In genomic region chr17:10321092-10321491, GRCm38 (mm10) we compare ENCODE assay signal across 8 mouse cellular contexts. TPM values are rescaled to one million over a fixed set of nuclear protein-coding genes. Genes with fewer than 3 reads are reported as not detected.
DNase-seq lines count a peak whose midpoint lies in the region; ATAC-seq lines count a peak whose summit lies in the region.
"Had no signal": no experiment of that assay in that cellular context is flagged by ENCODE, and none has a peak within 500 bp of the region (broad histone marks: within the 10 kb centered on the region; RNA-seq: fewer than 3 reads in every experiment).

No protein-coding gene starts in this region.

- peaks cover 14% of the 10 kb centered on the region for H3K4me1 ChIP-seq in embryonic facial prominence, embryonic 13.5 days
- H3K4me1 ChIP-seq in hindbrain, embryonic 10.5 days (replicated peaks) = peaks cover 18% of the 10 kb centered on the region
- H3K4me1 ChIP-seq in midbrain, embryonic 13.5 days (replicated peaks) = peaks cover 28% of the 10 kb centered on the region

- no peaks in the 10 kb centered on the region for H3K9me3 ChIP-seq in embryonic facial prominence, embryonic 13.5 days
- H3K9me3 ChIP-seq in hindbrain, embryonic 10.5 days = 0 out of 2 replicates have a peak, but pooled peaks cover 5% of the 10 kb centered on the region
- 0 out of 2 replicates have a peak, but pooled peaks cover 7% of the 10 kb centered on the region for H3K9me3 ChIP-seq in midbrain, embryonic 13.5 days

- H3K4me3 ChIP-seq in embryonic facial prominence, embryonic 13.5 days = no peak overlapping the region
- H3K4me3 ChIP-seq in hindbrain, embryonic 10.5 days = peak overlapping the region; percentile 93
- H3K4me3 ChIP-seq in midbrain, embryonic 13.5 days (replicated peaks) = peak overlapping the region; percentile 25

- H3K9ac ChIP-seq in embryonic facial prominence, embryonic 13.5 days = no peak overlapping the region
- H3K9ac ChIP-seq in midbrain, embryonic 13.5 days (replicated peaks) = 0 out of 2 replicates have a peak overlapping the region, but pooled peaks have one; percentile 45

- ATAC-seq in embryonic facial prominence, embryonic 13.5 days (ENCODE audit: insufficient number of reproducible peaks, insufficient read depth, low FRiP score, low TSS enrichment, low read depth) = no peak
- no peak for ATAC-seq in midbrain, embryonic 13.5 days

- no peak overlapping the region for H3K27ac ChIP-seq in embryonic facial prominence, embryonic 13.5 days
- H3K27ac ChIP-seq in hindbrain, embryonic 10.5 days = peak overlapping the region; percentile 100
- H3K27ac ChIP-seq in midbrain, embryonic 13.5 days = peak overlapping the region; percentile 1; the same call in 1 of the 2 replicates

- WGBS in embryonic facial prominence, embryonic 13.5 days = 29% methylated on average over 1 of the region's 1 CpGs
- 21% methylated on average over 1 of the region's 1 CpGs for WGBS in hindbrain, embryonic 10.5 days
- 4% methylated on average over 1 of the region's 1 CpGs for WGBS in midbrain, embryonic 13.5 days

- H3K27me3 ChIP-seq in embryonic facial prominence, embryonic 13.5 days = no peaks in the 10 kb centered on the region
- H3K27me3 ChIP-seq in hindbrain, embryonic 10.5 days (ENCODE audit: insufficient read depth, poor library complexity, severe bottlenecking) = no peaks in the 10 kb centered on the region
- no peaks in the 10 kb centered on the region for H3K27me3 ChIP-seq in midbrain, embryonic 13.5 days

- DNase-seq in layer of hippocampus, adult 11-12 months (ENCODE audit: low spot score) = peak; percentile 21
- DNase-seq in layer of hippocampus, adult 18-20 months (ENCODE audit: low spot score in 2 of 2) = no peak
- no peak for DNase-seq in hindbrain, embryonic 10.5 days (ENCODE audit: low spot score)
- no peak for DNase-seq in ovary, postnatal 10 days (ENCODE audit: low spot score)
- no peak for DNase-seq in thymus, adult 18-20 months
- DNase-seq: kidney, postnatal 4 days had no signal

- no peaks in the 10 kb centered on the region for H3K36me3 ChIP-seq in embryonic facial prominence, embryonic 13.5 days
- H3K36me3 ChIP-seq in hindbrain, embryonic 10.5 days = peaks cover 11% of the 10 kb centered on the region
- H3K36me3 ChIP-seq in midbrain, embryonic 13.5 days = no peaks in the 10 kb centered on the region; the same call in 1 of the 2 replicates

- peak overlapping the region; percentile 35 for H3K4me2 ChIP-seq in embryonic facial prominence, embryonic 13.5 days
- H3K4me2 ChIP-seq in midbrain, embryonic 13.5 days (replicated peaks) = peak overlapping the region; percentile 54

RNA-seq across cellular contexts. Expression of gene Qk, which starts 1.4 kb away (rescaled TPM):
- 100 to 1,000 TPM; 352 to 400 TPM for total RNA-seq in layer of hippocampus, adult 18-20 months (2021)
- 30.4 TPM in 2 replicates for polyA plus RNA-seq in embryonic facial prominence, embryonic 13.5 days (2015; fragmentation: Nextera tagmentation; extraction: Ambion mirVana)
- polyA plus RNA-seq in hindbrain, embryonic 10.5 days (2016; fragmentation: Nextera tagmentation; extraction: Ambion mirVana) = 34.6 and 41.4 TPM in 2 replicates
- polyA plus RNA-seq in midbrain, embryonic 13.5 days (2015; fragmentation: Nextera tagmentation; extraction: Ambion mirVana) = 42.5 and 47.9 TPM in 2 replicates
